Mouse (Mus musculus): ENCODE results near the gene Kmt2a.

DNA sequence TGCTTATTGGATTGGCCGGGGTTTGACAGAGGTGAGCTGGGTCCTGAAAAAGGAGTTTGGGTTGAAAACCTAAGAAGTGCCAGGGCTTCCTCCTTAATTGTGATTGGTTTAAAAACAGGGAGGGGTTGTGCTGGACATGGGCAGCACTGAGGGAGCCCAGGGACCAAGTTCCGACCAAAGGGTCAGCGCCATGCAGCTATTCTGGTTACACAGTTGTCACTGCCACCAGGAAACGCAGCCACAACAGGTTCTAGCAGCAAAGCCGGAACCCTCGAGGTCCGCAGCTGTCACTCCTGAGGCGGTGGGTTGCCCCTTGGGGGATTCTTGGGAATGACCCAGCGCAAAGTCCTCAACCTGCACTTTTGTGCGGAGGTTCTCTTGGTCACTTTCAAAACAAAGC, 76.4 kb downstream of the Kmt2a start:
- TF ChIP-seq FLI1 (IDR thresholded peaks at IDR 0.05; ENCODE audit: low read length) (no peak), GATA1 (IDR thresholded peaks at IDR 0.05; ENCODE audit: borderline replicate concordance, low read length) (no peak)
